Mouse (Mus musculus): ENCODE measurements around the gene Xkr8. TPM values are rescaled to one million over a fixed set of nuclear protein-coding genes. Genes with fewer than 3 reads are reported as not detected.
A peak's percentile ranks its signal among the peaks of the same experiment; 100 is the strongest.

Xkr8 gene
- polyA plus RNA-seq (2014; fragmentation: Nextera tagmentation; extraction: Ambion mirVana): 4.7 and 4.9 TPM in 2 replicates

DNA sequence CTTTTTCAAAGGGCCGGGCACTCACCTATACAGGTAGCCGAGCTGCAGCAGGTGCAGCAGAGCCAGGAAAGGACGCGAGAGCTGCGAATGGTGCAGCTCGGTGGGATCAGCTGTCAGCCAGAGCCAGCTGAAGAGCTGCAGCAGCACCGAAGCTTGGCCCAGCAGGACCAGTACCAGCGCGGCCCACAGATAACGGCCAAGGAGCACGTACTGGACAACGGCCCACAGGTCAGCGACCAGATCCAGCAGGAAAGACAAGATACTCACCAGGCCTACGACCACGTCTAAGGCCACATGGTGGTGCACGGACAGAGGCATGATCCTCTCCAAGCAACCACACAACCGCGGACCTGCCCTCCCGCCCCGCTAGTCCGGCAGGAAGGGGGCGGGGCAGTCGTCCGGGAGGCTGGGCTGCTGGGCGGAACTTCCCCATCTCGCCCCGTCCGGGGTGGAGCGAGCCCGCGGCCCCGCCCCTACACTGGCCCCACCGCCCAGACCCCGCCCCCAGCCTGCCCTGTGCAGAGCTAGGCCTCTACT, at the start of gene Xkr8:
TSS of gene Xkr8 (minus strand) at position 399 of the 537 bp plus-strand sequence.
- Histone ChIP-seq H3K27me3 (ENCODE audit: control insufficient read depth, insufficient read depth, low read length) (no peaks in the 10 kb centered on the region), H3K4me1 (ENCODE audit: control insufficient read depth in 2 of 2, insufficient read depth in 2 of 2, low read length in 2 of 2) (peaks cover 0 to 7% of the 10 kb centered on the region in 2 experiments; a peak in 1 of 4 replicates), H3K9ac (ENCODE audit: low read length) (peak within 1 kb of the TSS; percentile 74), H3K9me3 (ENCODE audit: control insufficient read depth, low read length) (no peaks in the 10 kb centered on the region), H3K4me3 (ENCODE audit: control insufficient read depth in 1 of 2, insufficient read depth in 1 of 2, low read depth in 1 of 2, low read length in 2 of 2) (peak within 1 kb of the TSS; percentile 46 to 58), H3K36me3 (ENCODE audit: control insufficient read depth, insufficient read depth, low read length) (0 out of 2 replicates have a peak, but pooled peaks cover 4% of the 10 kb centered on the region), H3K4me2 (ENCODE audit: low read length) (peak within 1 kb of the TSS; percentile 97), H3K27ac (replicated peaks in 1 of 2; ENCODE audit: control insufficient read depth in 1 of 2, insufficient read depth in 1 of 2, low read depth in 2 of 2, low read length in 2 of 2) (no peak within 1 kb of the TSS)
- WGBS: 2% methylated on average over 34 of the region's 34 CpGs
- ATAC-seq (ENCODE audit: insufficient number of reproducible peaks, insufficient read depth, low FRiP score, low read depth): peak; percentile 95

DNA sequence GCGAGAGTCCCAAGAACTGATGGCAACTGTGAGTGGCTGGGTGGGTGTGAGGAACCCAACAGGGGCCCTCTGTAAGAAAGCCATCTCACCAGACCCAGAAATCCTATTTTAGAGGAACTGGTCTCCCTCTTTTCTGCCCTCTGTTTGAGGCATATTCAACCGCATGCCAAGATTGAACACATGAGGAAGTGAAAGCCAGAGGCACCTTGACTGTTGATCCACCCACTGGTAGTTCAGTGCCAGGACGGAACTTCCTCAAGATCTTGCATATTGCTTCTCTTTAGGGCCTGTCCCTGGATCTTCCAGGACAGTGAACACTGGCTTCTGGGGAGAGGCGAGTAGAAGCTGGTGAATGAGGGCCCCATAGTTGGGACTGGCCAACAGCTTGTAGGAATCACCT, 47.9 kb upstream of the Xkr8 start:
- WGBS: 85% methylated on average over 4 of the region's 4 CpGs
- ATAC-seq (ENCODE audit: insufficient number of reproducible peaks, insufficient read depth, low FRiP score, low read depth): no peak

GRCm38 (mm10) chr4:132778562-132779201, 46.3 kb upstream of the Xkr8 start:
- no peak overlapping the region for H3K27ac ChIP-seq (replicated peaks in 1 of 2; ENCODE audit: control insufficient read depth in 1 of 2, insufficient read depth in 1 of 2, low read depth in 2 of 2, low read length in 2 of 2)
- no peaks in the 10 kb centered on the region for H3K27me3 ChIP-seq (ENCODE audit: control insufficient read depth, insufficient read depth, low read length)
- 93% methylated on average over 6 of the region's 6 CpGs for WGBS
- H3K9me3 ChIP-seq (ENCODE audit: control insufficient read depth, low read length): no peaks in the 10 kb centered on the region
- no peak overlapping the region for H3K4me3 ChIP-seq (ENCODE audit: control insufficient read depth in 1 of 2, insufficient read depth in 1 of 2, low read depth in 1 of 2, low read length in 2 of 2)
- H3K4me2 ChIP-seq (ENCODE audit: low read length): no peak overlapping the region
- H3K9ac ChIP-seq (ENCODE audit: low read length): no peak overlapping the region
- ATAC-seq (ENCODE audit: insufficient number of reproducible peaks, insufficient read depth, low FRiP score, low read depth): no peak
- peaks cover 59% of the 10 kb centered on the region for H3K36me3 ChIP-seq (ENCODE audit: control insufficient read depth, insufficient read depth, low read length)
- no peaks in the 10 kb centered on the region for H3K4me1 ChIP-seq (ENCODE audit: control insufficient read depth in 2 of 2, insufficient read depth in 2 of 2, low read length in 2 of 2)

More for the DNA sequence above, 47.9 kb upstream of the Xkr8 start:
- Histone ChIP-seq H3K27ac (replicated peaks in 1 of 2; ENCODE audit: control insufficient read depth in 1 of 2, insufficient read depth in 1 of 2, low read depth in 2 of 2, low read length in 2 of 2) (no peak overlapping the region), H3K4me2 (ENCODE audit: low read length) (no peak overlapping the region), H3K9me3 (ENCODE audit: control insufficient read depth, low read length) (no peaks in the 10 kb centered on the region), H3K9ac (ENCODE audit: low read length) (no peak overlapping the region), H3K4me3 (ENCODE audit: control insufficient read depth in 1 of 2, insufficient read depth in 1 of 2, low read depth in 1 of 2, low read length in 2 of 2) (no peak overlapping the region), H3K4me1 (ENCODE audit: control insufficient read depth in 2 of 2, insufficient read depth in 2 of 2, low read length in 2 of 2) (no peaks in the 10 kb centered on the region), H3K36me3 (ENCODE audit: control insufficient read depth, insufficient read depth, low read length) (peaks cover 43% of the 10 kb centered on the region), H3K27me3 (ENCODE audit: control insufficient read depth, insufficient read depth, low read length) (no peaks in the 10 kb centered on the region)

DNA sequence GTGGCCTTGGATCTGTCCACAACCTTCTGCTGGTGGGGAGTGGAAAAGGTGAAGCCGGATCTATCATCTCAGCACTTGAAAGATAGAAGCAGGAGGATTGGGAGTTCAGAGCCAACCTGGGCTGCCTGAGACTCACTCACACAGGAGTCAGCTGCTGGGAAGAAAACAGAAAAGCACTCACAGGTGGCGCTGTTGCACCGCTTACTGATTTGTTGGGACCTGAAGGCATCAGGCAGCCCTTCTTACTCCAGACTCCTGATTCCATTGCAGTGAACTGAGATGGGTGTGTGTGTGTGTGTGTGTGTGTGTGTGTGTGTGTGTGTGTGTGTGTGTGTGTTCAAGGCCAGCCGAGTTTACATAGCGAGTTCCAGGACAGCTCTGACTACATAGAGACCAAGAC, 44.4 kb upstream of the Xkr8 start:
- no peak for ATAC-seq (ENCODE audit: insufficient number of reproducible peaks, insufficient read depth, low FRiP score, low read depth)
- 72% methylated on average over 5 of the region's 5 CpGs for WGBS

DNA sequence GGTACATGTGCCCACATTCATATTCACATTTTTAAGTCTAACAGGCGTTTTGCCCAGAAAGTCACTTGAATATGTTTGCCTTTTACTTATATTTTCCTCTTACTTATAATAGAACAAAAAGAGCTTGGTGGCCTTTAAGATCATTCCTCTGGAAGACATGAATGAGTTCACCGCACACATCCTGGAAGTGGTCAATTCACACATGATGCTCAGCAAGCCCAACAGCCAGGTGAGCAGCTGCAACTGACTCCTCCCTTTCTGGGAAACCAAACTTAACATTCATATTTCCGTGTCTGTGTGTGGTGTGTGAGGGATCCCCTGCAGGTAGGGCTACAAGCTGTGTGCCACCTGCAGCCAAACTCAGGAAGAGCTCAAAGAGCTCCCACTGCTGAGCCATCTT, 42.6 kb upstream of the Xkr8 start:
- no peaks in the 10 kb centered on the region for H3K4me1 ChIP-seq (ENCODE audit: control insufficient read depth in 2 of 2, insufficient read depth in 2 of 2, low read length in 2 of 2)
- 80% methylated on average over 3 of the region's 3 CpGs for WGBS
- H3K4me2 ChIP-seq (ENCODE audit: low read length): no peak overlapping the region
- no peak overlapping the region for H3K9ac ChIP-seq (ENCODE audit: low read length)
- no peaks in the 10 kb centered on the region for H3K9me3 ChIP-seq (ENCODE audit: control insufficient read depth, low read length)
- ATAC-seq (ENCODE audit: insufficient number of reproducible peaks, insufficient read depth, low FRiP score, low read depth): no peak
- no peaks in the 10 kb centered on the region for H3K27me3 ChIP-seq (ENCODE audit: control insufficient read depth, insufficient read depth, low read length)
- peaks cover 96% of the 10 kb centered on the region for H3K36me3 ChIP-seq (ENCODE audit: control insufficient read depth, insufficient read depth, low read length)
- H3K4me3 ChIP-seq (ENCODE audit: control insufficient read depth in 1 of 2, insufficient read depth in 1 of 2, low read depth in 1 of 2, low read length in 2 of 2): no peak overlapping the region
- no peak overlapping the region for H3K27ac ChIP-seq (replicated peaks in 1 of 2; ENCODE audit: control insufficient read depth in 1 of 2, insufficient read depth in 1 of 2, low read depth in 2 of 2, low read length in 2 of 2)

More for the DNA sequence above, 44.4 kb upstream of the Xkr8 start:
- no peak overlapping the region for H3K27ac ChIP-seq (replicated peaks in 1 of 2; ENCODE audit: control insufficient read depth in 1 of 2, insufficient read depth in 1 of 2, low read depth in 2 of 2, low read length in 2 of 2)
- no peak overlapping the region for H3K9ac ChIP-seq (ENCODE audit: low read length)
- no peaks in the 10 kb centered on the region for H3K9me3 ChIP-seq (ENCODE audit: control insufficient read depth, low read length)
- no peak overlapping the region for H3K4me2 ChIP-seq (ENCODE audit: low read length)
- H3K36me3 ChIP-seq (ENCODE audit: control insufficient read depth, insufficient read depth, low read length): peaks cover 78% of the 10 kb centered on the region
- no peak overlapping the region for H3K4me3 ChIP-seq (ENCODE audit: control insufficient read depth in 1 of 2, insufficient read depth in 1 of 2, low read depth in 1 of 2, low read length in 2 of 2)
- H3K4me1 ChIP-seq (ENCODE audit: control insufficient read depth in 2 of 2, insufficient read depth in 2 of 2, low read length in 2 of 2): no peaks in the 10 kb centered on the region
- H3K27me3 ChIP-seq (ENCODE audit: control insufficient read depth, insufficient read depth, low read length): no peaks in the 10 kb centered on the region

GRCm38 (mm10) chr4:132771776-132772175, 39.4 kb upstream of the Xkr8 start:
- Histone ChIP-seq H3K36me3 (ENCODE audit: control insufficient read depth, insufficient read depth, low read length) (peaks cover 68% of the 10 kb centered on the region), H3K4me1 (ENCODE audit: control insufficient read depth in 2 of 2, insufficient read depth in 2 of 2, low read length in 2 of 2) (peaks cover 0 to 9% of the 10 kb centered on the region in 2 experiments; a peak in 2 of 4 replicates), H3K9ac (ENCODE audit: low read length) (no peak overlapping the region), H3K4me2 (ENCODE audit: low read length) (no peak overlapping the region), H3K9me3 (ENCODE audit: control insufficient read depth, low read length) (no peaks in the 10 kb centered on the region), H3K27ac (replicated peaks in 1 of 2; ENCODE audit: control insufficient read depth in 1 of 2, insufficient read depth in 1 of 2, low read depth in 2 of 2, low read length in 2 of 2) (no peak overlapping the region), H3K27me3 (ENCODE audit: control insufficient read depth, insufficient read depth, low read length) (no peaks in the 10 kb centered on the region), H3K4me3 (ENCODE audit: control insufficient read depth in 1 of 2, insufficient read depth in 1 of 2, low read depth in 1 of 2, low read length in 2 of 2) (no peak overlapping the region)
- ATAC-seq (ENCODE audit: insufficient number of reproducible peaks, insufficient read depth, low FRiP score, low read depth): no peak
- WGBS: 94% methylated on average over 9 of the region's 9 CpGs

GRCm38 (mm10) chr4:132767914-132768876, 35.8 kb upstream of the Xkr8 start, which contains the start of gene Rpa2:
TSS of gene Rpa2 (plus strand) at chr4:132768332.
- peak within 1 kb of the TSS; percentile 71 to 80 for H3K4me3 ChIP-seq (ENCODE audit: control insufficient read depth in 1 of 2, insufficient read depth in 1 of 2, low read depth in 1 of 2, low read length in 2 of 2)
- no peaks in the 10 kb centered on the region for H3K9me3 ChIP-seq (ENCODE audit: control insufficient read depth, low read length)
- peak within 1 kb of the TSS; percentile 82 for H3K9ac ChIP-seq (ENCODE audit: low read length)
- peak; percentile 93 for ATAC-seq (ENCODE audit: insufficient number of reproducible peaks, insufficient read depth, low FRiP score, low read depth)
- H3K27me3 ChIP-seq (ENCODE audit: control insufficient read depth, insufficient read depth, low read length): no peaks in the 10 kb centered on the region
- peaks cover 0 to 9% of the 10 kb centered on the region in 2 experiments; a peak in 2 of 4 replicates for H3K4me1 ChIP-seq (ENCODE audit: control insufficient read depth in 2 of 2, insufficient read depth in 2 of 2, low read length in 2 of 2)
- peak within 1 kb of the TSS; percentile 59 to 63; a peak in 3 of 4 replicates for H3K27ac ChIP-seq (replicated peaks in 1 of 2; ENCODE audit: control insufficient read depth in 1 of 2, insufficient read depth in 1 of 2, low read depth in 2 of 2, low read length in 2 of 2)
- under 1% methylated on average over 71 of the region's 71 CpGs for WGBS
- H3K36me3 ChIP-seq (ENCODE audit: control insufficient read depth, insufficient read depth, low read length): peaks cover 32% of the 10 kb centered on the region
- peak within 1 kb of the TSS; percentile 94 for H3K4me2 ChIP-seq (ENCODE audit: low read length)
